Mouse (Mus musculus) WW6 (cell line): ENCODE results near the gene Wdr20.
A peak's percentile ranks its signal among the peaks of the same experiment; 100 is the strongest.

Experiments used
- DNase-seq: peaks from one replicate; pipeline ENCODE4 v3.0.0-alpha.2; 2013; ENCODE audit warnings: low read depth, low spot score

Wdr20 gene

DNA sequence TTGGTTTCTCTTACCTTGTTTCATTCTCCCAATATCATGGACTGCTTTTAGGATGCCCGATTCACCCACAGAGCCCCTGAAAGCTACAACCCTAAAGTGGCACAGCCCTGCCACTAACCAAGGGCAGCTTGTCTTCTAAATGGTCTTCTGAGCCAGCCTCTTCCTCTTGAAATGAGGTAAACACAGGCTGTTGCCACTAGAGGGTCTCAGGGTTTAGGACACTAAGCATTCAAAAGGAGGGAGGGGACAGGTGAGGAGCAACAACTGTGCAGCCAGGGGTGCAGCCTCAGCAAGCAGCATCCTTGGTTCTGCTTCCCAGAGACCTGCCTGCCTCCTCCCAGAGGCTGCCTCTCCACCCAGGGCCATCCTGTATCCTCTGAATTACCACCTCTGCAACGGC is 84.0 kb downstream of the Wdr20 start:
- DNase-seq: no peak

DNA sequence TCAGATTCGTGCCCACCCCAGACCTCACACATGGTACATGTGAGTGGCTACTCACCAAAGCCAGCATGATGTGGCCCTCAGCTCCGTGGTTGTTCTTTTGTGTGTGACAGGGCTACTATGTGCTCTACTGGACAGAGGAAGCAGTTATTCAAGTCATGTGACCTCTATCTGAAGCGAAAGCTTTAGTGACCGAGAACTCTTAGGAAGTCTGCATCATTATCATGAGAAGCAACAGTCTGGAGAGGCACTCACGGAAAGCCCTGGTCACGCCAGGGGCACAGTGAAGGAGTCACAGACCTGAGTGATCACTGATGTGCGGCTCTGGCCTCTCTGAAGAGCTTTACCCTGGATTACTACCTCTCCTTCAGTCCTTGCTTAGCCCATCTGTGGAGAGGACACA is 84.6 kb downstream of the Wdr20 start:
- DNase-seq: no peak

- no peak for DNase-seq
Observed at GRCm38 (mm10) chr12:110828908-110829307, 91.2 kb downstream of the Wdr20 start.

DNA sequence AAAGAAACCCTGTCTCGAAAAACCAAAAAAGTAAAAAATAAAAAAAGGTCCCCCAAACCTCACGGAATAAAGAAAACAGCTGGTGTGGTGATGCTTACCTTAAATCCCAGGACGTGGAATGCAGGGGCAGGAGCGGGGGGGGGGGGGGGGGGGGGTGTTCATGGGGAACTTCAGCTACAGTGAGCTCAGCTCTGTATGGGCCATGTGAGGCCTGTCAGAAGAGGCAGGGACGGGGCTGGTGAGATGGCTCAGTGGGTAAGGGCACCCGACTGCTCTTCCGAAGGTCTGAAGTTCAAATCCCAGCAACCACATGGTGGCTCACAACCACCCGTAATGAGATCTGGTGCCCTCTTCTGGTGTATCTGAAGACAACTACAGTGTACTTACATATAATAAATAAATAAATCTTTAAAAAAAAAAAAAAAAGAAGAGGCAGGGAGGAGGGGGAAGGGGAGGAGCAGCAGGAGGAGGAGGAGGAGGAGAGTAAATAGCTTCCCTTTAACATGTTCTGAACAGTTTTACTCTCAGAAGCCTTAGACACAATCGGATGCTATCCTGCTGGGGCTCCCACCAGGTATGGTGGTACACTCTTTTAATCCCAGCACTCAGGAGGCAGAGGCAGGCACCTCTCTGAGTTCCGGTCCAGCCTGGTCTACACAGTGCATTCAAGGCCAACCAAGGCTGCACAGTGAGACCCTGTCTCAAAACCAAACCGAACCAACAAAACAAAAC is 92.7 kb downstream of the Wdr20 start:
- no peak for DNase-seq

DNA sequence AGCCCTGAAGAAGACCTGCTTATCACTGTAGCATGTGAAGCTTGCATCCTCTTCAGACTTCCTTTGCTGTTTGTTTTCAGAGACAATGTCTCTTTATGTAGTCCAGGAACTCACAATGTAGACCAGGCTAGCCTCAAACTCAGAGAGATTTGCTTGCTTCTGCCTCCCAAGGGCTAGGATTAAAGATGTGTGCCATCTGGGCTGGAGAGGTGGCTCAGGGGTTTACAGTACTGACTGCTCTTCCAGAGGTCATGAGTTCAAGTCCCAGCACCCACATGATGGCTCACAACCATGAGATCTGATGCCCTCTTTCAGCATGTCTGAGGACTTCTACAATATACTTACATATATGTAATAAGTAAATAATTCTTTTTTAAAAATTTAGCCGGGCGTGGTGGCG is 97.4 kb downstream of the Wdr20 start:
- no peak for DNase-seq

GRCm38 (mm10) chr12:110836729-110837128 is 99.0 kb downstream of the Wdr20 start:
- DNase-seq: no peak

DNA sequence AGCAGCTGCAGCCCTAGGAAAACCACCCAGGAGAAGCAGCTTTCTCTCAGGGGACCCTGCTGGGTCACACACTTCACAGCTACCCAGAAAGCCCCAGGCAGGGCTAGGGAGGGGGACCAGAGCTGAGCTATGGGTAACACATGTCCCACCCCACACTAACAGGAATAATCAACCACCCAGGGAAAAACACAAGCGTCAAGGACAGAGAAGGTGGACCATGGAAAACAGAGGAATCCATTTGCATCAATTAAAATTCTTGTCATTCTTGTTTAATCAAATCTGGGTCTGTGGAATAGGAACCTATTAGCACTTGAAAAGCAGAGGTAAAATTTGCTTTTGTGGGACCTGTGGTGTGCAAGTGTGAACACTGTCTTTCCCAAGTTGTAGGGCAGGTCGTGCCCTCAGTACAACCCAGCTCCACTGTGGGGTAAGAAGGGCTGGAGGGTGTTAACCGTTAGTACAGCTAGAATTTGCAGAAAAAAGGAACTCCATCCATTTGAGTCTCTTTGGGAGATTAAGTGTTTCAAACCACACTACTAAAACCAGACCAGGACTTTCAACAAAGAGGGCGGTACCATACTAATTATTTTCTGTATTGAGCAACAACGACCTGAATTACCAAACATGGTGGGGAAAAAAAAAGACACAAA is 99.6 kb downstream of the Wdr20 start:
- DNase-seq: no peak

DNA sequence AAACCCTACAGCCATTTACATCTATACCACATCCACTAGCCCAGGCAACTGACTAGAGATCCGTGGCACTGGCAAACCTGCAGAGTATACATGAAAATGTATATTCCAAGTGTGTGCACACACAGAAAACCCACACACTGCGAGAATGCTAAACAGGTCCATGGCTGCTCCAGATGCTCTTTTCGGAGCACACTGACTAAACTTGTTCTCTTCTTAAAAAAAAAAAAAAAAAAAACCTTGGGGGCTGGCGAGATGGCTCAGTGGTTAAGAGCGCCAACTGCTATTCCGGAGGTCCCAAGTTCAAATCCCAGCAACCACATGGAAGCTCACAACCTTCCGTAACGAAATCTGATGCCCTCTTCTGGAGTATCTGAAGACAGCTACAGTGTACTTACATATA is 100.1 kb downstream of the Wdr20 start:
- DNase-seq: no peak

DNA sequence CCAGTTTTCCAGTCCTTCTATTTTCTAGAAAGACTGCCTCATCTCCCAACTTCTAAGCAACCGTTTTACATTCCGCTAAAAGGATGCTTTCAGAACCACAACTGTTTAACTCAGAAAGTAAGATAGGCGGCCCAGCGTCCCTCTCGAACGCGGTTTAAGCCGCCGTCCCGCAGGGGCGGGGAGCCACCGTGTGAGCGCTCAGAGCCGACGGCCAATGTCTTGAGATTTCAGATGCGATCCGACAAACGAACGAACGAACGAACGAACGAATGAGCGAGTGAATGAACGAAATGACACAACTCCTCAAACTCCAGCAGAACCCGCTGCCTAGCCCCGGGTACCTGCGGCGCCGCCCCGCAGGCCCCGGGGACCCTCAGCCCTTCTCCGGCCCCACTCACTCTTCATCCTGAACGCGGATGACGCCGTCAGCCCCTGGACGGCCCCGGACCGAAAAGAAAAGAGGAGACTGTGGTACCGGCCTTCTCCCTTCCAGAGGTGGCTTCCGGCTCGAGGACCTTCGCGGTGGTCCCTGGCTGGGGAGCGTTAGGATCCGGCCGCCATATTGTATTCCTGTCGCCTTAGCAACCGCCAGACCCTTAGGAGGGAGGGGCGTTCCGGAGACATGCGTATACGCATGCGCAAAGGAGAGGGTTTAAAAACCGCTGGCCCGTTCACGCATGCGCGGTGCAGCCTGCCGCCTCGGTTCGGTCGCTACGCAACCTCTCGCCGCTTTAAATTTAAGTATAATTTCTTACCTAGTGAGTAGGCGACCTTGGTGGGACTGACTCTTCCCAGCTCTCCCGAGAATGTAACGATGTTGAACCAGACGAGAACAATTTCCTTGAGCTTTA is 102.8 kb downstream of the Wdr20 start, which contains the start of gene Mok:
Mok (minus strand) TSS at position 592 of the 851 bp plus-strand sequence.
- DNase-seq: peak; percentile 85

- DNase-seq: no peak
Observed at GRCm38 (mm10) chr12:110841731-110842493, 104.2 kb downstream of the Wdr20 start.

DNA sequence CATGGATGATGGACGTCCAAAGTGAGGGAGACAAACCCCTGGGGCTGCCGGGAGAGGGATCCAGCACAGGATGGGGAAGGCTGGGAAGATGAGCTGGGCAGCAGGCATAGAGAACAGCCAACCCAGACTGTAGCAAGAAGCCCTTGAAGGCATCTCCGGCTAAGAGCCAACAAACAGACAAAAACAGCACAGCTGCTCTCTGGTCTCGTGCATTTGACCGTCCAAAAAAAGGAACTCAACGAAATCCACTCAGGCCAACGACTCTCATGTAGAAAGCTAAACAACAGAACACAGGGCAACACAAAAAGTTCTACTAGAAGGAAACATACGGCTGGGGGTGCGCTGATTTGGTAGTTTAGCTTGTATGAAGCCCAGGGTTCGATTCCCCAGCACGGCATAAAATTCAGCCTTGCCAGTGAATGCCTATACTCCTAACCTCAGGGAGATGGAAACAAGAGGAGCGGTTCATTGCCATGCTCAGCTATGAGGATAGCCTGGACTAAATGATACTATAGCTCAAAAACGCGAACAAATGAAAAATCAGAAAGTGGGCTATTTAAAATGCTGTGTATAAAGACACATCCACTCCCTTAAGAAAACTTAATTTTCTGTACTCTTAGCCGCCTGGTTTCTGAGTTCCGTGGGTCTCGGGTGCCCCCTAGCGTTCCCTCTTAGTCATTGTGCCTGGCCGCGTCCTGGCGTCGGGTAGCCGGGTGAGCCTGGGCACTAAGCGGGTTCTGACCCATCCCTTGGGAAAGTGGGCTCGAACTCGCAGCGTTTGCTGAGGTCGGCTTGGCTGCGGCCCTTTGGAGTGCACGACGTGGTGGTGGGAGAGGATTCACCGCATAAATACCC is 105.7 kb downstream of the Wdr20 start:
- DNase-seq: no peak

DNA sequence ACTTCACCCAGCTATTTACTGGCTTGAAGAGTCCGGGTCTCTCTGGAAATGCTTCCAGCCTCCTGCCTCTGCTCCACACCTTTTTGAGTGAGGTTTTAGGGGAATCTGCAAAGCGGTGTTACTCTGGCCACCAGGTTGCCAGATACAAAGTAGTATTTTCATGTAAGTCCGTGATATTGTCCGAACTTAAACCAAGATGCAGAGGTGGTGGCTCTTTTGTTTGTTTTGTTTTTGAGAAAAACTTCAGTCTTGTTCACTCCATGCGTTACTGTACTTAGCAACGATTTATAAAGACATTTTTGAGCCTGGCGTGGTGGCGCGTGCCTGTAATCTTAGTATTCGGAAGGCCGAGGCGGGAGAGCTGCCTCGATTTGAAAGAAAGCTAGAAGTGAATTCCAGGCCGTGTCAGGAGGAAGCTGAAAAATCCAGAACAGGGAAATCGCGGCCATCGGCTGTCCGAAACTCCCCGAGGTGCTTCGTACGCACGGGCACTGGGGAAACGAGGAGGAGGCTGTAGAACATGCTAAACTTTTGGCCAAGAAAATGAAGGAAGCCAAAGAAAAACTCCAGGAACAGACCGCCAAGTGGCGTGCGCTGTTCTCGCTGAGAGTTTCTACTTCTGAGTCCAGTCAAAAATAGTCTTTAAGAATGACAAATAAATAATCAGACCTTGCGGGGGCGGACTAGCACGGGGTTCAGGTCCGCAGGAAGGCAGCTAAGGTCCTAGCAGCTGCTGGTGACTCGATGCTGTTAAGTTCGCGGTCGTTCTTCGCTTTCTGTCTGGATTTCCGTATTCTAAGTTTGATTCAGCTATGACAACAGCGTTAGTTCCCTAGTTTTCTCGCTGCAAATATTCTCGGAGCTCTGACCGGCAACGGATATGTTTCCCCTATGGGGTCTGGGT is 106.7 kb downstream of the Wdr20 start:
- no peak for DNase-seq

DNA sequence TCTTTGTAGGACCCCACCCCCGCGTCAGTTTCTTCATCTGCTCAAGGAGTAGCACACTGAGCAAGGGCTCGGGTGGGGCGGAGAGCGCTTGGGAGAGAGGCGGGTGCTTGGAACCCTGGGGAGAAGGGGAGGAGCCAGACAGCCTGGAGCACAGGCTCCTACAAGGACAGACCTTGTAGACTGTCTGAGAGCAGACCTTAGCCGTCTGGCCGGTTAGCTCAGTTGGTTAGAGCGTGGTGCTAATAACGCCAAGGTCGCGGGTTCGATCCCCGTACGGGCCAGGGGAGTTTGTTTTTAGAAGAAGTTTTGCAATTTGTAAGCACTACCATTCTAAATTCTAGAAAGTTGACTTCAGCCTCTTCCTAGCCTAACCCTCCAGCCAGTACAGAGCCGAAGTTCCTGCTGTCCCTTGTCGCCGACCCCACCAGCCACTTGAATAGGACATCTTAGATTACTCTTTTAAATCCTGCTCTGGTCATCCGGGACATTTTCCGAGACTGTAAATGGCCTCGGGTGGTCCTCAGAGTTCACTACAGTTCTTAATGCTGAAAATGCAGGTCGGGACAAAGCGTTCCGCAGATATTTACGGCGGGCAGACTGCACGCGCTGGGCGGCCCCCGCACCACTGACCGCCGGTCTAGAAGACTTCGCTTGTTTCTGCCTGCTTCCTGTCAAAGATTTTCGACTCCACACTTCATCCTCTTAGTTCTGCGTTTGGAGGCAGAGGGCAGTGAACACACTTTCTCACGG is 107.6 kb downstream of the Wdr20 start:
- peak; percentile 86 for DNase-seq

DNA sequence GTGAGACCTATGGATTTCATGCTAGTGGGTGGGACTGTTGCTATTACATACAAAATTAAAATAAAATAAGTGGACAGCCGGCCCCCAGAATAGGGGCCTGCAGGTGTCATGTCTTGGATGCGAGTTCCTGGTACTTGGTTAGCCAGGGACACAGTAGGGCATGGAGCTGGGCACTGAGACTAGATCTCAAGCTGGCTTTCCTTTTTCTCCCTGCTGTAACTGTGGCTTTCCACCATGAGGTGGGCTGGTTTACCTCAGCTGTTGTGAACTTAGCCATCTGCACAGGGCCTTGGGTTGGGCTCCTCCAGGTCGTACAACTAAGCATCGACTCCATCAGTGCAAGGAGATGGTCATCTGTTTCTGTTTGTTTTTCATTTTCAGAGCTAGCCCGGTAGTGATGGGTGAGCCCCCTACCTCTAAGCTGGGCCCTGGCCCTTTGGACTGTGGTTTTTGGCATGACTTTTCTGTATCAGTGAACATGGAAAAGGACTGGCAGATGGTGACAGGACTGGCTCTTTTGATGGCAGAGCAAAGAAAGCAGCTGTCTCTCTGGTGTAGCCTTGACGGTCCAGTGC is 108.5 kb downstream of the Wdr20 start:
- DNase-seq: no peak

GRCm38 (mm10) chr12:110850010-110850928 is 112.5 kb downstream of the Wdr20 start, which contains the start of gene Zfp839:
Gene Zfp839, plus strand, starts transcription at chr12:110850253.
- DNase-seq: peak; percentile 68

GRCm38 (mm10) chr12:110850929-110851256 is 113.1 kb downstream of the Wdr20 start:
- DNase-seq: no peak

GRCm38 (mm10) chr12:110851414-110851813 is 113.7 kb downstream of the Wdr20 start:
- no peak for DNase-seq

DNA sequence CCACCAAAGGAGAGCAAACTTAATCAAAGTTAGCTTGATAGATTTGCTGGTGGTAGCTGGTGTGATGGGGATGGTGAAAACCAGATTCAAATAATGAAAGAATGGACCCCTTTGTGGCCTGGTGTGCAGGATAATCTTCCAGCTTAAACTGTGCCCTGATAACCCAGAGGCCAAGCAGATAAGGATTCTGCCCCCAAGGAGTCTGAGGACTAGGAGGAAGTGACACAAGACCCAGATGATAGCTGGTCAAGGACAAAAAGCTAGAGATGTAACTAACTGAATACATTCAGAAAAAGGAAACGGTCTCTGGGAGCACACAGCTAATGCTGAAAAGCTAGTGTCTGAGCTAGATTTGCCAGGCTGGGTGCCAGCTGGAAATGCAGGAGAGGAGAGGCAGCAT is 114.2 kb downstream of the Wdr20 start:
- no peak for DNase-seq
